Mouse (Mus musculus) heart, embryonic 16.5 days (tissue): ENCODE data around the gene Gch1. TPM values are rescaled to one million over a fixed set of nuclear protein-coding genes. Genes with fewer than 3 reads are reported as not detected.
A peak's percentile ranks its signal among the peaks of the same experiment; 100 is the strongest.

Experiments used
- ATAC-seq: fragments of 200-750 bp; cut with Nextera tagmentation; replicated peaks from 2 replicates; pipeline ENCODE4 v1.8.0; 2017; ENCODE audit warnings: moderate number of reproducible peaks; ENCODE audit not compliant: insufficient read depth, low FRiP score; ENCODE audit errors: extremely low read depth
- H3K27ac ChIP-seq: fragments of 300-500 bp; sonication (generic); 2 replicates; pipeline ENCODE4 v1.5.1; 2014; ENCODE audit warnings: mild to moderate bottlenecking, low read length, control low read depth, moderate library complexity
- H3K27me3 ChIP-seq: fragments of 300-500 bp; sonication (generic); 2 replicates; pipeline ENCODE4 v1.6.1; 2014; ENCODE audit warnings: low read length, mixed read lengths; ENCODE audit not compliant: control insufficient read depth, insufficient read depth
- H3K36me3 ChIP-seq: fragments of 300-500 bp; sonication (generic); 2 replicates; pipeline ENCODE4 v1.6.1; 2014; ENCODE audit not compliant: control insufficient read depth, insufficient read depth
- H3K4me1 ChIP-seq: fragments of 300-500 bp; sonication (generic); 2 replicates; pipeline ENCODE4 v1.6.1; 2014; ENCODE audit warnings: low read length, mixed read lengths; ENCODE audit not compliant: control insufficient read depth, insufficient read depth
- H3K4me2 ChIP-seq: fragments of 300-500 bp; sonication (generic); 2 replicates; pipeline ENCODE4 v1.6.1; 2014; ENCODE audit warnings: low read depth, mild to moderate bottlenecking, control low read depth, low read length
- H3K4me3 ChIP-seq: fragments of 300-500 bp; sonication (generic); 2 replicates; pipeline ENCODE4 v1.5.1; 2014; ENCODE audit warnings: mild to moderate bottlenecking, control low read depth, low read length
- H3K9ac ChIP-seq: fragments of 300-500 bp; sonication (generic); 2 replicates; pipeline ENCODE4 v1.6.1; 2014; ENCODE audit warnings: low read length, control low read depth
- H3K9me3 ChIP-seq: fragments of 300-500 bp; sonication (generic); replicated peaks from 2 replicates; pipeline ENCODE4 v1.6.1; 2016; ENCODE audit warnings: low read length; ENCODE audit not compliant: control insufficient read depth
- WGBS: fragments of 180-500 bp; shearing (Covaris S2); extraction: QIAGEN DNeasy Blood & Tissue Kit; methylation state at CpG from one replicate; pipeline ENCODE4 v1.1.7; 2014; 5-methylcytosine and 5-hydroxymethylcytosine counted together
- polyA plus RNA-seq: library from polyadenylated mRNA; unstranded; fragments of >200 nt; fragmentation: Nextera tagmentation; extraction: Ambion mirVana; gene quantifications from 2 replicates; pipeline ENCODE4 v1.2.1, GENCODE M21; 2015

Gene Gch1
- 6.9 and 7.0 TPM in 2 replicates for polyA plus RNA-seq

GRCm38 (mm10) chr14:47188848-47189634, at the start of gene Gch1:
Gch1 (minus strand) TSS chr14:47189413.
- no peaks in the 10 kb centered on the region for H3K27me3 ChIP-seq
- H3K36me3 ChIP-seq = no peaks in the 10 kb centered on the region
- peak within 1 kb of the TSS; percentile 85 for H3K4me3 ChIP-seq
- H3K27ac ChIP-seq = peak within 1 kb of the TSS; percentile 72
- H3K4me2 ChIP-seq = peak within 1 kb of the TSS; percentile 97
- H3K4me1 ChIP-seq = peaks cover 6% of the 10 kb centered on the region
- peak within 1 kb of the TSS; percentile 85 for H3K9ac ChIP-seq
- ATAC-seq = peak; percentile 89
- under 1% methylated on average over 68 of the region's 68 CpGs for WGBS
- H3K9me3 ChIP-seq = no peaks in the 10 kb centered on the region

GRCm38 (mm10) chr14:47237286-47237685, 48.1 kb upstream of the Gch1 start:
- Histone ChIP-seq H3K36me3 (0 out of 2 replicates have a peak, but pooled peaks cover 3% of the 10 kb centered on the region), H3K4me2 (no peak overlapping the region), H3K4me3 (no peak overlapping the region), H3K27me3 (no peaks in the 10 kb centered on the region), H3K9ac (no peak overlapping the region), H3K27ac (no peak overlapping the region), H3K4me1 (no peaks in the 10 kb centered on the region; the same call in none of the 2 replicates), H3K9me3 (no peaks in the 10 kb centered on the region; the same call in 1 of the 2 replicates)
- ATAC-seq = no peak
- 84% methylated on average over 4 of the region's 4 CpGs for WGBS

DNA sequence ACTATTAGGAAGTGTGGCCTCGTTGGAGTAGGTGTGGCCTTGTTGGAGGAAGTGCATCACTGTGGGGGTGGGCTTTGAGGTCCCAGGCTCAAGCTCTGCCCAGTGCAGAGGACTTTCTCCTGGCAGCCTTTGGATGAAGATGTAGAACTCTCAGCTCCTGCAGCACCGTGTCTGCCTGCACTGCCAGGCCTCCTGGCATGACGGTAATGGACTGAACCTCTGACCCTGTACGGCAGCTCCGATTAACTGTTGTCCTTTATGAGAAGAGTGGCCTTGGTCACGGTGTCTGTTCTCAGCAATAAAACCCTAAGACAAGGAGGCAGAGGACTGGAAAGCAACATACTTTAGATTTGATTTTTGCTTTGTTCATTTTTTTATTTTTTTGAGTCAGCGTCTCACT, 47.3 kb upstream of the Gch1 start:
- ATAC-seq = no peak

DNA sequence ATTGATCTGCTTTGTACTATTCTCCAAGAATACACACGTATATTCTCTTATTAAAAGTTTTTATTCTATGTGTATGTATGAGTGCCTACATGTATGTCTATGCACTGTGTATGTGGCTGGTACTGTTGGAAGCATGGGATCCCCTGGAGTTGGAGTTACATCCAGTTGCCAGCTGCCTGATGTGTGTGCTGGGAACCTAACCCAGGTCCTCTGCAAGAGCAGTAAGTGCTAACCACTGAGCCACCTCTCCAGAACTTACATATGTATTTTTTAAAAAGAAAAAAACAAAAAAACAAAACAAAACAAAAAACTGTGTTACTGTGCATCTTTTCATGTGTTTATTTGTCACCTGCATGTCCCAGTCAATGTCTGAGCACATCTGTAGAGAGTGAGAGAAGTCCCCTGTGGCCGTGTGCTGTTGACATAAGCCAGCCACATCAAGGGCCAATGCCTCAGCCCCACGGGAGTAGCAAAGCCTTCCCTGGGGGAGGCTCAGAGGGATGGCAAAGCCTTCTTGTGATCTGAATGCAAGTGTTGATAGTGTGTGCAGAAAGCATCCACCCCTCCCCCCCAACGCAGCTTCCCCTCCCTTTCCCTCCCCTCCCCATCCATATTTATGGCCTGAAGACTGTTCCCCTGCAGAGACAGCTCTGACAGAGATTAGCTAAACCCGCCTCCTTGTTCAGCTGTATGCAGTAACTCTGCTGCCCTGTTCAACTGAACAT, 45.5 kb upstream of the Gch1 start:
- H3K4me1 ChIP-seq = peaks cover 3% of the 10 kb centered on the region
- no peak for ATAC-seq
- no peak overlapping the region for H3K9ac ChIP-seq
- no peak overlapping the region for H3K4me2 ChIP-seq
- whole genome bisulfite sequencing = 55% methylated on average over 5 of the region's 5 CpGs
- H3K27ac ChIP-seq = no peak overlapping the region
- no peaks in the 10 kb centered on the region; the same call in 1 of the 2 replicates for H3K9me3 ChIP-seq
- no peak overlapping the region for H3K4me3 ChIP-seq
- no peaks in the 10 kb centered on the region for H3K27me3 ChIP-seq
- no peaks in the 10 kb centered on the region for H3K36me3 ChIP-seq

More for the DNA sequence above, 47.3 kb upstream of the Gch1 start:
- Histone ChIP-seq H3K27me3 (no peaks in the 10 kb centered on the region), H3K4me3 (no peak overlapping the region), H3K4me1 (no peaks in the 10 kb centered on the region; the same call in none of the 2 replicates), H3K27ac (no peak overlapping the region), H3K4me2 (no peak overlapping the region), H3K9ac (no peak overlapping the region), H3K9me3 (no peaks in the 10 kb centered on the region; the same call in 1 of the 2 replicates), H3K36me3 (0 out of 2 replicates have a peak, but pooled peaks cover 2% of the 10 kb centered on the region)
- 94% methylated on average over 7 of the region's 7 CpGs for WGBS

DNA sequence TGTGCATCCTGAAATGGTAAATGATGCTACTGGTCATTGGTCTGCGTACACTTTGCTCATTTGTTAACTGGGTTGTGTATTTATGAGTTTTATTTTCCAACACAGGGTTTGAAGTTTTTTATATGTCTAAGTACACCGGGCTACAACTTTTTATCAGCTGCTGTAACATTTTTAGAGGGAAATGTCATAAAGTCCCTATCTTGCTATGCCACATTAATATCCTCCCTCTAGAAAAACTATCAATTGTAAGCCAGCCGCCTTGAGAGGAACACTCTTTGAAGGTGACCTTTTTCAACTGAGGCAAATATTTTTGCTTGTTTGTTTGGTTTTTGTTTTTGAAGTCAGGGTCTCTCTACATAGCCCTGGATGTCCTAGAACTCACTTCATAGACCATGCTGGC, 44.8 kb upstream of the Gch1 start:
- H3K9me3 ChIP-seq = no peaks in the 10 kb centered on the region; the same call in 1 of the 2 replicates
- no peak for ATAC-seq
- 60% methylated on average over 3 of the region's 3 CpGs for WGBS
- H3K4me1 ChIP-seq = peaks cover 3% of the 10 kb centered on the region
- no peak overlapping the region for H3K4me3 ChIP-seq
- H3K36me3 ChIP-seq = no peaks in the 10 kb centered on the region
- no peaks in the 10 kb centered on the region for H3K27me3 ChIP-seq
- H3K9ac ChIP-seq = no peak overlapping the region
- H3K27ac ChIP-seq = no peak overlapping the region
- no peak overlapping the region for H3K4me2 ChIP-seq

- H3K36me3 ChIP-seq = no peaks in the 10 kb centered on the region
- H3K4me3 ChIP-seq = no peak overlapping the region
- no peaks in the 10 kb centered on the region for H3K27me3 ChIP-seq
- no peaks in the 10 kb centered on the region; the same call in 1 of the 2 replicates for H3K9me3 ChIP-seq
- WGBS = 26% methylated on average over 2 of the region's 2 CpGs
- H3K4me2 ChIP-seq = no peak overlapping the region
- H3K9ac ChIP-seq = no peak overlapping the region
- H3K27ac ChIP-seq = 0 out of 2 replicates have a peak overlapping the region, but pooled peaks have one; percentile 30
- ATAC-seq = no peak
- H3K4me1 ChIP-seq = peaks cover 3% of the 10 kb centered on the region
Observed at GRCm38 (mm10) chr14:47233602-47234001, 44.4 kb upstream of the Gch1 start.

- Histone ChIP-seq H3K4me3 (no peak overlapping the region), H3K9ac (no peak overlapping the region), H3K36me3 (no peaks in the 10 kb centered on the region), H3K27me3 (no peaks in the 10 kb centered on the region), H3K9me3 (peaks cover under 1% of the 10 kb centered on the region; the same call in 1 of the 2 replicates), H3K4me2 (0 out of 2 replicates have a peak overlapping the region, but pooled peaks have one; percentile 11), H3K27ac (peak overlapping the region; percentile 80), H3K4me1 (peaks cover 3% of the 10 kb centered on the region)
- WGBS = 50% methylated on average over 11 of the region's 11 CpGs
- ATAC-seq = no peak; the same call in 1 of the 2 replicates
Observed at GRCm38 (mm10) chr14:47229796-47230376, 40.7 kb upstream of the Gch1 start.

GRCm38 (mm10) chr14:47225931-47226330, 36.7 kb upstream of the Gch1 start:
- H3K36me3 ChIP-seq = no peaks in the 10 kb centered on the region
- H3K4me2 ChIP-seq = no peak overlapping the region
- H3K27me3 ChIP-seq = no peaks in the 10 kb centered on the region
- no peak for ATAC-seq
- H3K9ac ChIP-seq = no peak overlapping the region
- peaks cover 2% of the 10 kb centered on the region; the same call in 1 of the 2 replicates for H3K9me3 ChIP-seq
- no peak overlapping the region for H3K4me3 ChIP-seq
- WGBS = 88% methylated on average over 8 of the region's 8 CpGs
- H3K27ac ChIP-seq = no peak overlapping the region
- peaks cover 3% of the 10 kb centered on the region for H3K4me1 ChIP-seq
